Mouse (Mus musculus) right cerebral cortex, postnatal 10 days (tissue): Measurements from ENCODE around the gene Plekhg5.
"Not testable (repeated sequence)": the region's sequence is repeated elsewhere in the genome, so short reads cannot be mapped to it uniquely, and the experiment has no call there.

Experiments used
- DNase-seq, 2 experiments: peaks; one replicate each; pipeline ENCODE4 v3.0.0; 2021; ENCODE audit warnings: low spot score in 2 of 2

Plekhg5 gene

GRCm38 (mm10) chr4:152072121-152072601 lies at the start of gene Plekhg5:
Gene Plekhg5 (plus strand): TSS chr4:152072498.
- peak; percentile 68 to 76 for DNase-seq

- DNase-seq, result no peak
Measured at GRCm38 (mm10) chr4:152022506-152022905, 49.8 kb upstream of the Plekhg5 start.

GRCm38 (mm10) chr4:152024525-152024924 lies 47.8 kb upstream of the Plekhg5 start:
- DNase-seq, result no peak

DNA sequence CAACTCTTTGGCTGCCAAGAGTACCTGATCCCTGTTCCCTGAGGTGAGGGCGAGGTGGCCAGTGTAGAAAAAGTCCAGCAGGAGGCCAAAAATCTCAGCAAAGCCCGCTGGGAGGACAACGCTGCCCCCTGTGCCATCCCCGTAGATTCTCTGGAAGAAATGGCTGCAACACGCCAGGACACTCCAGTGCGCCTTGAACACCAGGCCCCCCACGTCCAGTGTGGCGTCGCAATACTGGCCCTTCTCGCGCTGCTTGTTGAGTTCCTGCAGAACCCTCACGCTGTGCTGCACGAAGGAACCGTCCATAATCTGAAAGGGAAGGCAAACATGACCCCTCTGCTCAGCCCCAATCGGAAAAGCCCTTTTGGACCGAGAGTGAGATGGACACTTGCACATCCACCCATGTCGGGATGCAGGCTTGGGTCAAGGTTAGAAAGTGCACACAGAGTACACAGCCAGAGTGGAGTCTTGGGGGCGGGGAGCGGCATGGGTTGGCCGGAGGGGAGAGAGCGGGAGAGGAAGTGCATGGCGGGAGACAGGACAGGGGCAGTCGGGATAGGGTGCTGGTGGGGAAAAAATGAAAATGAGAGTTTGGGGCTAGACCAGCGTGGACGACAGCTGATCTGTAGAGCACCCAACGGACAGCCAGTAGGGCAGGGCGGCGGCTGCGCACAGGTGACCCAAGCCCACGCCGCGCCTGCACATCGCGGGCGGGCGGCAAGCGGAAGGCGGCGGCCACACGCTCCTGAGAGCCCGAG lies 45.4 kb upstream of the Plekhg5 start:
- DNase-seq, result no peak

DNA sequence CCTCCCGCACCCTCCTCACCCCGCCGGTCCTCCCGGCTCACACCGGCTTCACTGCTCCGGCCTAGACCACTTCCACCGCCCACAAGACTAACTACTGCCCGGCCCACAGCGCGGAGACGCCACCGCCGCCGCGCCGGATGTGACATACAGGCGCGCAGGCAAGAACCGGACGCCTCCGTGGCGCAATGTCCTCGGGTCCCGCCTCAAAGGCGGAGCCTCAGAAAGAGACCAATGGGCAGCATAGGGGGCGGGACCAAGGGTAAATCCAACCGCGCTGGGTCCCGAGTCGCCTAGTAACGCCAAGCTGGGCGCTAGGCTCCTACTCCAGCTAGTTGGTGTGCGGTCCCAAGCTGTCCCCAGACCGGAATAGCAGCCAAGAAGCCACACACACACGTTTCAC lies 44.8 kb upstream of the Plekhg5 start, which contains the start of gene Zbtb48:
TSS of gene Zbtb48 (minus strand) at position 148 of the 400 bp plus-strand sequence.
- peak; percentile 98 to 99 for DNase-seq

GRCm38 (mm10) chr4:152028456-152028855 lies 43.8 kb upstream of the Plekhg5 start:
- DNase-seq, result no peak

DNA sequence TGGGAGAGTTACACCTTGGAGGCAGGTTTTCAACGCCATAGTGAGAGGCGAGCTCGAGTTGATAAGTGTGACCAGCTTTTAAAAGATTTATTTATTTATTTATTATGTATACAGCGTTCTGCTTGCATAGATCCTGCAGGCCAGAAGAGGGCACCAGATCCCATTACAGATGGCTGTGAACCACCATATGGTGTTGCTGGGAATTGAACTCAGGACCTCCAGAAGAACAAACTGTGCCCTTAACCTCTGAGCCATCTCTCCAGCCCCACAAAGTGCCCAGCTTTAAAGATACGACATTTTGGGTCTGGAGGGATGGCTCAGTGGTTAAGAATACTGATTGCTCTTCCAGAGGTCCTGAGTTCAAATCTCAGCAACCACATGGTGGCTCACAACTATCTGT lies 43.2 kb upstream of the Plekhg5 start:
- no peak for DNase-seq

DNA sequence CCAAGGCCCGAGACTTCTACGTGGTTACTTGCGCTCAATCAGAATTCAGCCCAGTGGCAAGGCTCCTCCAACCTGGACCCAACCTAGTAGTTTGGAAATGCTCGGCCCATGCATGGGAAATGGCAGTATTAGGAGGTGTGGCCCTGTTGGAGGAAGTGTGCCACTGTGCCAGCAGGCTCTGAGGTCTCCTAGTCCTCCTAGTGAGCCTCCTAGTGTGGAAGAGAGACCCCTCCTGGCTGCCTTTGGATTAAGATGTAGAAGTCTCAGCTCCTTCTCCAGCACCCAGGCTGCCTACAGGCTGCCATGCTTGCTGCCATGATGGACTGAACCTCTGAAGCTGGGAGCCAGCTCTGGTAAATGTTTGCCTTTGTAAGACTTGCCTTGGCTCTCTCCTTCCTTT lies 42.3 kb upstream of the Plekhg5 start:
- peak in 1 of 2 experiments; percentile 66 for DNase-seq

GRCm38 (mm10) chr4:152032922-152033321 lies 39.4 kb upstream of the Plekhg5 start:
- no peak for DNase-seq

- not testable (repeated sequence) for DNase-seq
Measured at GRCm38 (mm10) chr4:152036464-152036863, 35.8 kb upstream of the Plekhg5 start.

DNA sequence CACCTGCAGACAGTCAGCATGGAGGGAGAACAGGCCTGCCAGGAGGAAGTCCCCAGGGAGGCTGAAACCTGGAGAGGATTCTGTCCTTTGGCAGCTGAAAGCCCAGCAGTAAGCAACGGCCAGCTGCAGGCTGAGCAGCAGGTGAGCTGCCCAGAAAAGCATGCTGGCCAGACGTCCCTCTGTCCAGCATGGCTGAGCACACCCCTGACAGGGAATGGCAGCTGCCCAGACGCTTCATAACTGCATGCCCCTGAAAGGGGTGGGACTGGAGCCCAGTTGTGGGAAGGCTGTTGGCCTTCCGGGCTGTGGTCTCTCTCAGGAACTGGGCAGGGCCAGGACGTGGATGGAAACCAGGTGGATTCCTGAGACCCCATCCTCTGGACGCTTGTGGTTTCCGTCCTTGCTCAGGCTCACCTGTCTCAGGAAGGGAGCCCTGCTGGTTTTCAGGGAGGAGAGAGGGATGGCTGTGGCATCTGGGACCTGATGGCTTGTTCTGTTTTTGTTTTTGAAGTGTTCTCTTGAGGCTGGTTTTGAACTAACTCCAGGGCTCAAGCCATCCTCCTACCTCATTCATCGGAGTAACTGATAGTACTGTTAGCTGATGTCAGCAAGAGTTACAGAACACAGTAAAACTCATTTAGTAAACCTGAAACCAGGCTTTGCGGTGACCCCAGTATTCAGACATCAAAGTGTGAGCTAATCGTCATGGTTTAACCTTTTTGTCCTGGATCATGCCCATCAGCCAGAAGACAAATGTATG lies 33.9 kb upstream of the Plekhg5 start, which contains the start of gene Tas1r1:
TSS of gene Tas1r1 (minus strand) at position 344 of the 760 bp plus-strand sequence.
- no peak for DNase-seq

DNA sequence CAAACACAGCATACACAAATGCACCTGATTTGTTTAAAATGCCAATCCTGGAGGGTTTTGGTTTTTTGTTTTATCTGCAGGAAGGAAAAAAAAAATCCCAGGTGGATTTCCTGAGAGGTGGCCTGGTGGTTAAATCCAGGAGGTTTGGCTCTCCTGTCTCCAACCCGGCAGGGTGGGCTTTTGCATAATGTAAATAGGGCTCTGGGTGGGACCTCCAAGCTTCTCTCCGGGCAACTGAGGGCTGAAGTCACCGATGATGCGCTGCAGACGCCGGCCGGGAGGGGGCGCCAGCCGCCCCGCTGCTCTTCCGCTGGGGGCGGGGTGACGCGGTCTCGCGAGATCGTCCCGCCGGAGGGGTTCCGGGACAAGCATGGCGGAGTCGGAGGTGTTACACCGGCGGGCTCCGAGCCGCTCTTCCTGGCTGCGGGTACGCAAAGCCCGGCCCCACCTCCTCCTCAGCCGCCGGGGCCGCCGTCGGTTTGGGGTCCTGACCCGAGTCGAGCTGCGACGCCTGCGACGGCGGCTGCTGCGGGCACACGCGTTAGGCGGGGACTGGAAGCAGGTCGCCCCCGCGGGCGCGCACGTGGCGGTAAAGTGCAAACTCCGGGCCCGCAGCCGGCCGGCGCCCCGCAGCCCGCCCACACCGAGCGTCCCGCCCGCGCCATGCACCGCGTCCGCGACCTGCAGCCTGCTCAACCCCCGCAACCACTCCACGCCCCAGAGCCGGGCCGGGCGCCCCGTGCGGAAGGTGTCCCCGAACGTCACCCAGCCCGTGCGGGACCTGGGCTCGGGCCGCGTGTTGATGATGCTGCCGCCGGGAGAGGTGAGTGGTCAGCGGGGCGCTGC lies 33.1 kb upstream of the Plekhg5 start, which contains the start of gene Nol9:
TSS of gene Nol9 (plus strand) at position 337 of the 846 bp plus-strand sequence.
- peak; percentile 93 to 96 for DNase-seq

- DNase-seq, result no peak
Measured at GRCm38 (mm10) chr4:152039831-152040310, 32.4 kb upstream of the Plekhg5 start.

DNA sequence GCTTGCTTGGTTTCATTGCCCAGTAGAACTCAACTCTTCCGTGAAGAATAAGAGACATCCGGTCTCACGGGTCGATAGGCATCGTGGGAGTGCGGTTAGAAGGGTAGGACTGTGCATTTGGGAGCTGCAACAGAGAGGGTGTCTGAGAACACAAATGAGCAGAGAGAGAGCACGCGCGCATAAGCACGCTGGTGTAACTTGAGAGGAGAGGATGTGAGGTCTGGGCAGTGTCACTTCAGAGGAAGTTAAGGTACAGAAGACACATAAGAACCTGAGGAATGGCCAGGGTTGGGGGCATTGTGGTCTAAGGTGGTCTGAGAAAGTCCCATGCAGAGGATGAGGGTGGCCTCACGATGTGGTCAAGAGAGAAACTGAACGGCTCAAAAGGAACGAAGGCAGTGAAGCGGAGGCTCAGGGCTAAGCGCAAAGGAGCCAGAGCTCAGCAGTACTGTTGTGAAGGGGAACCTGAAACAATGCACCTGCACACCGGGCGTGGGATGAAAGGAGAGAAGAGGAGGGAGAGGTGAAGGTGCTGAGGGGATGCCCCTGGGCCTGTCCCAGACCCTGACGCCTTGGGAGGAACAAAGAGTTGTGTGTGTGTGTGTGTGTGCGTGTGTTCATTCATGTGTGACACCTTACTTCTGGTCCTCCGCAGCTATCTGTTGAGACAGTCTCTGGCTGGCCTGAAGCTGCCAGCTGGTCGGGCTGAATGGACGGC lies 30.2 kb upstream of the Plekhg5 start:
- DNase-seq, result no peak

- no peak for DNase-seq
Measured at GRCm38 (mm10) chr4:152043171-152043570, 29.1 kb upstream of the Plekhg5 start.

DNA sequence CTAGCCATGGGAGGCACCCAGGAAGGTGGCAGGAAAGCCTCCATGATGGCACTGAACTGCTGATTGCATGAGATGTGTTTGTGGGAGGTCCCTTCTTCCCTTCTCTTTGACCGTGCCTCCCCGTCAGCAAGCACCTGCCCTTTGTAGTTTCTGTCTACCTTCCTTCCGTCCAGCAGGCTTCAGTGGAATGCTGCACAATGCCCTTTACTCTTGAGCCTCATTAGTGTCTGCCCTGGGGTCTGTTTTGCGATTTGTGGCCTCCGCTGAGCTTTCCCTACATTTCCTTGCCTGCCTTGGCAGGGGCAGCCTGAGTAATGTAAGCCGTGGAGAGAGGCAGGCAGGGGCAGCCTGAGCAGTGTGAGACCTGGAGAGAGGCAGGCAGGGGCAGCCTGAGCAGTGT lies 27.7 kb upstream of the Plekhg5 start:
- DNase-seq, result no peak

DNA sequence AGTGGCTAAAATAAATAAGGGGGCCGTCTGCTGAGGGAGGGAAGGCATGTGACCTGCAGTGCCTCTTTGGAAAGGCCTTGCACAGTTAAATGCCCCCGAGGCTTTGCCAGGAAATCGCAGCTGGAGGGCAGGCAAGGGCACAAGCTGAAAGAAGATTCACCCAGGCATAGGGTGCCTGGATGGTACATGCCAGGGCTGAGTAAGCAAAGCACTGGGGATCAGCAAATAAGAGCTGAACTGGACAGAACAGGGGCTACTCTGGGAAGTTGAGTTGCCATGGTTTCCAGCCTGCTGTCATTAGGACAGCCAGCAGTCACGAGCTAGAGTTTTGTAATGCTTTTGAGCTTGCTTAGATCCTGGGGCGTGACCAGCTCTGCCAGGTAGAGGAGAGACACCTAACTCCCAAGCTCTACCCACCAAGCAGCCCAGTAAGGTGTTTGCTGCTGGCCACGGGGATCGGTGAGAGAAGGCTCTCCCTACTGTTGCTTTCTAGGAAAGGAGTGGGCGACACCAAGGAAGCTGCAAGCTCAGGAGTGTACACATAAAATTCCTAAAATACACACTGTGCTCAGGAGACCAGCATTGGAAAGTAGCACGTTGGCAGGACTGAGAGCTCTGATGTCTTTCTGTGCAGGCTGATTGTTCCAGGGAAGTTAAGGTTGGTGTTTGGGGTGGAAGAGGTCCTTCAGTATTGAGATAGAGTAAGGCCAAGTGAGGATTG lies 9.7 kb upstream of the Plekhg5 start:
- peak in 1 of 2 experiments; percentile 49 for DNase-seq

DNA sequence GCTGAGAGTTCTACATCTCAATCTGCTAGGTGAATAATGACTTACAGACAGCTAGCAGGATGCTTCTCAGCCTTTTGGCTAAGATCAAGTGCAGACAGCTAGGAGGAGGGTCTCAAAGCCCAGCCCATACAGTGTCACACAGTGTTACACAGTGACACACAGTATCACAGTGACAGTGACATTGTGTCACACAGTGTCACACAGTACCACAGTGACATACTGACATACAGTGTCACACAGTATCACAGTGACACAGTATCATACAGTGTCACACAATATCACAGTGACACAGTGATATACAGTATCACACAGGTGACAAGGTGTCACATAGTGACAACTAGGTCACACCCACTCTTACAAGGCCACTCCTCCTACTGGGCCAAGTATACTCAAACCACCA lies 5.0 kb upstream of the Plekhg5 start:
- DNase-seq, result no peak

- no peak for DNase-seq
Measured at GRCm38 (mm10) chr4:152068166-152068724, 4.1 kb upstream of the Plekhg5 start.

- no peak for DNase-seq
Measured at GRCm38 (mm10) chr4:152069245-152069644, 3.1 kb upstream of the Plekhg5 start.
